Mouse (Mus musculus) macrophage (primary cell): ENCODE measurements around the gene Nubpl. TPM values are rescaled to one million over a fixed set of nuclear protein-coding genes. Genes with fewer than 3 reads are reported as not detected.

Experiments used
- H3K27ac ChIP-seq: fragments of 350-480 bp; formaldehyde crosslinking; 2 replicates; pipeline ENCODE4 v1.9.0; 2021
- H3K36me3 ChIP-seq: fragments of 350-480 bp; formaldehyde crosslinking; 2 replicates; pipeline ENCODE4 v1.9.0; 2021; ENCODE audit errors: inconsistent target
- H3K4me3 ChIP-seq: fragments of 350-480 bp; formaldehyde crosslinking; 2 replicates; pipeline ENCODE4 v1.9.0; 2021; ENCODE audit errors: inconsistent target
- H3K79me2 ChIP-seq: fragments of 350-480 bp; formaldehyde crosslinking; 2 replicates; pipeline ENCODE4 v1.9.0; 2021; ENCODE audit errors: inconsistent target
- WGBS: methylation state at CpG from one replicate; pipeline ENCODE4 v1.1.7; 2026; ENCODE audit warnings: inconsistent platforms; ENCODE audit not compliant: missing documents; 5-methylcytosine and 5-hydroxymethylcytosine counted together
- polyA plus RNA-seq: library from polyadenylated mRNA; stranded (reverse); fragments of 250-400 nt; gene quantifications from 3 replicates; pipeline ENCODE4 v1.2.4, GENCODE M21; 2018; ENCODE audit warnings: inconsistent platforms

Gene Nubpl
- polyA plus RNA-seq, 1 experiment from 2014 or later, result 2.1 TPM

DNA sequence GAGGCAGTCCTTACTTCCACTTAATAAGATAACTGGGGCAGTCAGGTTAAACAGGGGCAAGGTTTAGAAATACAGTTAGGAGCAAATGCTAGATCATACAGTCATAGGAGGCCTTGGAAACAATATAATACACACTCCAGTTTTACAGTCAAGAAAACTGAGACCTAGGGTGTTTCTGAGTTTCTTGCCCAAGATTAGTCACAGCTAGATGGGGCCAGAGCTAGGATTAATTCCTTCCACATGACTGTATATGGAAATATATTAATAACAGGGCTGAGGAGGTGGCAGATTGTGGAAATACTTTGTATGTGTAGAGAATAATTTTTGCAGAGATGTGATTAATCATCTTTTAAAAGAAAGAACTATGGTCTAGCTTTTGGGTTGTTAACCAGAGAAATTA lies 186.9 kb downstream of the Nubpl start:
- no peaks in the 10 kb centered on the region for H3K79me2 ChIP-seq
- H3K4me3 ChIP-seq, result no peak overlapping the region
- no peaks in the 10 kb centered on the region for H3K36me3 ChIP-seq
- no peak overlapping the region for H3K27ac ChIP-seq

DNA sequence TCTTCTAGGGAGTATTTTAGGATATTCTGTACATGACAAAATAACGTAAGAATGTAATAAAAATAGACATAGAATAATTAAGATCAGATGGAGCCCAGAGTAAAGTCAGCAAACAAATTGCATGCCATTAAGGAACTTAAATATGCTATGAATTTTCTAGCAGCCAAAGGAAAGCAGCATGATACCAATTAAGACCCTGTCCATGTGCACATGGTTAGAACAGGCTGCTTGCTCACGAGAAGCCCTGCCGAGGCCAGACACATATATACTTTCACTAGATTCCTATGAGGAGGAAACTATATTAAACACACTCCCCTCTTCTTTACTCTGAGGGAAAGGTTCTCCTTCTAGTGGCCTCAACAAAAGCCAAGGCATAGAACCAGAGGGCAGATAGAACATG lies 189.3 kb downstream of the Nubpl start:
- no peak overlapping the region for H3K4me3 ChIP-seq
- no peaks in the 10 kb centered on the region for H3K36me3 ChIP-seq
- no peaks in the 10 kb centered on the region for H3K79me2 ChIP-seq
- WGBS, result 97% methylated on average over 3 of the region's 3 CpGs
- no peak overlapping the region for H3K27ac ChIP-seq

- WGBS, result 33% methylated on average over 4 of the region's 4 CpGs
- no peak overlapping the region for H3K27ac ChIP-seq
Observed at GRCm38 (mm10) chr12:52288537-52288936, 191.0 kb downstream of the Nubpl start.

GRCm38 (mm10) chr12:52288941-52289567 lies 191.5 kb downstream of the Nubpl start:
- 91% methylated on average over 11 of the region's 11 CpGs for WGBS
- Histone ChIP-seq H3K79me2 (no peaks in the 10 kb centered on the region), H3K36me3 (no peaks in the 10 kb centered on the region), H3K27ac (no peak overlapping the region), H3K4me3 (no peak overlapping the region)

More at GRCm38 (mm10) chr12:52288537-52288936, 191.0 kb downstream of the Nubpl start:
- H3K36me3 ChIP-seq, result no peaks in the 10 kb centered on the region
- H3K79me2 ChIP-seq, result no peaks in the 10 kb centered on the region
- no peak overlapping the region for H3K4me3 ChIP-seq

GRCm38 (mm10) chr12:52289594-52289993 lies 192.1 kb downstream of the Nubpl start:
- WGBS, result 91% methylated on average over 10 of the region's 10 CpGs
- Histone ChIP-seq H3K36me3 (no peaks in the 10 kb centered on the region), H3K27ac (no peak overlapping the region), H3K4me3 (no peak overlapping the region), H3K79me2 (no peaks in the 10 kb centered on the region)

GRCm38 (mm10) chr12:52293931-52294330 lies 196.4 kb downstream of the Nubpl start:
- Histone ChIP-seq H3K79me2 (no peaks in the 10 kb centered on the region), H3K4me3 (no peak overlapping the region), H3K27ac (no peak overlapping the region), H3K36me3 (no peaks in the 10 kb centered on the region)
- WGBS, result 94% methylated on average over 2 of the region's 2 CpGs

GRCm38 (mm10) chr12:52297988-52298387 lies 200.5 kb downstream of the Nubpl start:
- 100% methylated on average over 2 of the region's 2 CpGs for WGBS
- H3K4me3 ChIP-seq, result no peak overlapping the region

GRCm38 (mm10) chr12:52298683-52299082 lies 201.1 kb downstream of the Nubpl start:
- WGBS, result 40% methylated on average over 1 of the region's 1 CpGs
- H3K27ac ChIP-seq, result no peak overlapping the region
- H3K36me3 ChIP-seq, result no peaks in the 10 kb centered on the region
- H3K4me3 ChIP-seq, result no peak overlapping the region
- H3K79me2 ChIP-seq, result no peaks in the 10 kb centered on the region

More at GRCm38 (mm10) chr12:52297988-52298387, 200.5 kb downstream of the Nubpl start:
- Histone ChIP-seq H3K27ac (no peak overlapping the region), H3K36me3 (no peaks in the 10 kb centered on the region), H3K79me2 (no peaks in the 10 kb centered on the region)

GRCm38 (mm10) chr12:52302961-52303360 lies 205.4 kb downstream of the Nubpl start:
- H3K27ac ChIP-seq, result no peak overlapping the region
- H3K79me2 ChIP-seq, result no peaks in the 10 kb centered on the region
- no peaks in the 10 kb centered on the region for H3K36me3 ChIP-seq
- H3K4me3 ChIP-seq, result no peak overlapping the region
- WGBS, result 95% methylated on average over 2 of the region's 2 CpGs

DNA sequence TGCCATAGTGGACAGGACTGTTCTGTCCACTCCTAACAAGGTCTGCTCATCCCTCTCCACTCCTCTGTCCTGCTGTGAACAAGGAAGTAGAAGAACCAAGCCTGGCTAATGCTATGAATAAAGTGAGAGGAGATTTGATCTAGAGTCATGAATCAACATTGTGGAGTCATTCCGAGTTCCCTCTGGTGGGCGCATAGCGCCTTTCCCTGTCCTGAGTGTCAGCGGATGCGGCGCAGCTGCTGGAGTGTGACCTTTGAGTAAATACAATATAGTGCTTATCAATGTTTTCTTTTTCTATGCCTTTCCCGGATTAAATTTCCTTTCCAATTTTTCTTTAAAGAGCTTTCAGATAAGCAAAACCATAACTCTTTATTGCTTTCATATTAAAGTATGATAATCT lies 208.8 kb downstream of the Nubpl start:
- Histone ChIP-seq H3K4me3 (no peak overlapping the region), H3K36me3 (no peaks in the 10 kb centered on the region), H3K27ac (no peak overlapping the region), H3K79me2 (no peaks in the 10 kb centered on the region)
- WGBS, result 96% methylated on average over 7 of the region's 7 CpGs

- WGBS, result 60% methylated on average over 10 of the region's 10 CpGs
- Histone ChIP-seq H3K36me3 (no peaks in the 10 kb centered on the region), H3K27ac (no peak overlapping the region), H3K79me2 (no peaks in the 10 kb centered on the region), H3K4me3 (no peak overlapping the region)
Observed at GRCm38 (mm10) chr12:52307331-52307982, 209.9 kb downstream of the Nubpl start.

DNA sequence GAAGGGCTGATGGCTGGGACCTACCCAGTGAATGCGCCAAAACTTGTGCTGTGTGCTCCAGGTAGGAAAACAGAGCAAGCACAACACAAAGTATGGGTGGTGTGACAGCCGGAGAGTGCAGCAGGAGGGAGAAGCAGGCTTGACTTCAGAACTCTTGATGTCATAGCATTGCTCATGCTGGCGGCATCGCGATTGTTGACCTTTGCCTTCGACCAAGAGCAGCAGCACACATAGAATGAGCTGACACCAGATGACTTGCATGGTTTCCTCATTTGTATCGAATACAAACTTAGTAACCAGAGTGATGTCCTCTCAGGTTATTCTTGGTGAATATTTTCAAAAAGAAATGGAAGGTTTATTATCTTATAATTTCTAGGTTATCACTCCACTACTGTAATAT lies 211.1 kb downstream of the Nubpl start:
- no peak overlapping the region for H3K27ac ChIP-seq
- WGBS, result 94% methylated on average over 7 of the region's 7 CpGs

DNA sequence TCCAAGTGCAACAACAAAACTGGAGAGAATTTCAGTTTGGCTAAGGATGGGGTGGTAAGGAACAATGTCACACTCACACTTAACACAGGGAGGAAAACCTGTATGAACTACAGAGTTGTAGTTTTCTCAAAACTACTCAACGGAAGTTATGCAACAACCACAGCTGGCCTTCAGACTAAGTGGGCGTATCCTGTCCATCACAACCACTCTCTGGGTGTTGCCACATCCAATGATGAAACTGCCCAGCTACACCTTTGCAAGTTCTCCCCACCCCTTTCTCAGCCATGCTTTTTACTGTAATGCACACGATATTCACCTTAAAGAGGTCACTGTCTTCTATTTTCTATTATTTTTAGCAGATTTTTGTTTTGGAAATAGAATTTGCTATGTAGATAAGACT lies 217.3 kb downstream of the Nubpl start:
- no peak overlapping the region for H3K27ac ChIP-seq
- H3K4me3 ChIP-seq, result no peak overlapping the region
- H3K79me2 ChIP-seq, result no peaks in the 10 kb centered on the region
- 42% methylated on average over 3 of the region's 3 CpGs for WGBS
- H3K36me3 ChIP-seq, result no peaks in the 10 kb centered on the region

More for the DNA sequence above, 211.1 kb downstream of the Nubpl start:
- Histone ChIP-seq H3K4me3 (no peak overlapping the region), H3K36me3 (no peaks in the 10 kb centered on the region), H3K79me2 (no peaks in the 10 kb centered on the region)

- 92% methylated on average over 6 of the region's 6 CpGs for WGBS
- no peaks in the 10 kb centered on the region for H3K36me3 ChIP-seq
- no peaks in the 10 kb centered on the region for H3K79me2 ChIP-seq
- H3K27ac ChIP-seq, result no peak overlapping the region
- H3K4me3 ChIP-seq, result no peak overlapping the region
Observed at GRCm38 (mm10) chr12:52317635-52318034, 220.1 kb downstream of the Nubpl start.

DNA sequence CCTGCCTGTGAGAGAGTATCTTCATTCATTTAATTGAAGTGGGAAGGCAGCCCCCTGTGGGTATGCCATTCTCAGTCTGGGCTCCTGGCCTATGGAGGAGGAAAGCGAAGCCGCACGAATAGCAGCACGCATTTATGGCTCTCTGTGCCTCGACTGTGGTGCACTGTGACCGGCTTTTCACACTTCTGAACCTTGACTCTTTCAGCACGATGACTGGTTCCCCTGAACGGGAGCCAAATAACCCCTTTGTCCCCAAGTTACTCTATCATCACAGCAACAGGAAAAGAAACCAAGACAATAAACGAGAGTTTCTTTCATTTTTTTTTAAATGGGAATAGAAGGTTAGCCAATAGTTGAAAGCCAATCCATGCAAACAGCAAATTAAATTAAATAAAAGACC lies 220.9 kb downstream of the Nubpl start:
- Histone ChIP-seq H3K4me3 (no peak overlapping the region), H3K27ac (no peak overlapping the region), H3K36me3 (no peaks in the 10 kb centered on the region), H3K79me2 (no peaks in the 10 kb centered on the region)
- 84% methylated on average over 9 of the region's 9 CpGs for WGBS
